Mouse (Mus musculus) spleen, adult 12 weeks (tissue): ENCODE measurements around the gene Gm1123.

Experiments used
- DNase-seq: peaks from one replicate; pipeline ENCODE4 v3.0.0; 2022; ENCODE audit warnings: low spot score

Gene Gm1123

DNA sequence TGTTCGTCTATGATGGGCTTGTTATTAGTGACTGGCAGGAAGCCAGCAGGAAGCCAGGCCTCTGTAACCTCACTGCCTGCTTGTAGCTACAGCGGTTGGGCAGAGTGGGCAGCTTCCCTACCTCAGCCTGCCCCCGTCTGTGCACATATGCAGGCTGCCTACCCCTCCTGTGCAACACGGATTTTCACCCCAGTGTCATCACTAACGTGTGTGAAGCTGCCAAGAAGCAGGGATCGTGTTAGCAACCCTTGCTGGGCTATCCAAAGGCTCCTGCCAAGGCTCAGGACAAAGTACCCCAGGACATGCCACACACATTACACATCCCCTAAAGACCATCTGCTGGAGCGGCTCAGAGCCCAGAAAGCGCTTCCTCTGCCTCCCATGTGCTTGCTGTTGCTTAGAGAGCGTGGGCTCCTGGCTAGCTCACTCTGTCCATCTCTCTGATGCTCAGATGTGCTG, 35.6 kb downstream of the Gm1123 start:
- DNase-seq, result no peak

DNA sequence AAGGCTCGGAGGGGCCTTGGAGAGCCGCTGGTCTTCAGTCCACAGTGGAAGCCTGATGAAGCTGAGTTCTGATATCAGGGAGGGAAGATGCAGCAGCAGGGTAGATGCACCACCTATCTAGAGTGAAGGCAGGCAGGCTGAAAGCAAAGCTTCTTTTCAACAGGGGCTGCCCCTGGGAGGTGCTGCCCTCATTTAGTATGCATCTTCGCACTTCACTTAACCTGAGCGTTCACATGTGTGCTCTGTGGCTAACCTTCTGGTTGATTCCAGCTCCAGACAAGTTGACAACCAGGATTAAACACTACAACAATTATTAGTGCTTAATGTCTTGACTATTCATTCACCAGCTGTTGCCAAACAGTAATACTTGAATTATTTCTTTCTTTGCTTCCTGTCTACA, 41.4 kb downstream of the Gm1123 start:
- DNase-seq, result no peak

DNA sequence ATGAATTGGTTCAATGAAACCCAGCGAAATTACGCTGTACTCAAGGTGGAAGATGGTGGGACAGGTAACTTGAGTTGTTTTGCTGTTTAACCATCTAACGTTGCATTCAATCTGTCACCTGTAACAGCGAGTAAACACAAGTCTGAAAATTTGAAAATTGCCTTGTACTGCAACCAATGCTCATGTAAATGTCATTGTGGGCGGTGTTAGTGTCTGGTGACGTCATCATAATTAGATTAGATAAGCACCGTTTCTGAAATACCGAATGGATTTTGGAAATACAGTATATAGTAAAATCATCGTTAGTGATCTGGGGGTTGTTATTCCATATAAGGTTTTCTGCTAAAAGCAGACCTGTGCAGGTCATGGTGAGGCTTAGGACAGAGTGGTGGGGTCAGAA, 48.4 kb downstream of the Gm1123 start:
- no peak for DNase-seq

DNA sequence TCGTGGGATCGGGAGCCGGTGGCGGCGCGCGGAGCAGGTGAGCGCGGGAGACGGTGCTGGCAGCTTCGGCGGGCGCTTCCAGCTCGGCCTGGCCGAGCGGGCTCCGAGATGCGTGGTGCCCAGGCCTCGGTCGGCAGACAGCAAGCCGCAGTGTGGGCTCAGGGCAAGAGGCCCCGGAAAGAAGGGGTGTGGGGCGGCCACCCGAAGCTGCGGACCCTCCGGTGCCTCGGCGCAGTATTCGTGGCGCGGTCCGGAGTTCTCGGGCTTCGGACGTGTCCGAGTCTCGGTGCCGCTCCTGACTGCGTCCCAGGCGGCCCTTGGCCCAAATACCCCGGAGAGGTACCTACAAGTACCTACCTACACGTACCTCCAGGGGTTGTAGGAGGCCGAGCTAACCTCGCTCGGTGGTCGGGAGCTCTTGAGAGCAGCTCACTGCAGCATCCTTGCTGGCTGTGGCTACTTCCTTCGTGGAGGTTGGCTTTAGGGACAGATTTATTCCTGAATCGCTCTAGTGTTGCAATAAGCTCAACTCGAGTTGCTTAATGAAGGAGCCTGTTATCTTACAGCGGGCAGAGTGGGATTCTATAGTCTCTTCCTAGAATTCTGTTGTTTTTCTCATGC, 48.9 kb downstream of the Gm1123 start:
- DNase-seq, result no peak

DNA sequence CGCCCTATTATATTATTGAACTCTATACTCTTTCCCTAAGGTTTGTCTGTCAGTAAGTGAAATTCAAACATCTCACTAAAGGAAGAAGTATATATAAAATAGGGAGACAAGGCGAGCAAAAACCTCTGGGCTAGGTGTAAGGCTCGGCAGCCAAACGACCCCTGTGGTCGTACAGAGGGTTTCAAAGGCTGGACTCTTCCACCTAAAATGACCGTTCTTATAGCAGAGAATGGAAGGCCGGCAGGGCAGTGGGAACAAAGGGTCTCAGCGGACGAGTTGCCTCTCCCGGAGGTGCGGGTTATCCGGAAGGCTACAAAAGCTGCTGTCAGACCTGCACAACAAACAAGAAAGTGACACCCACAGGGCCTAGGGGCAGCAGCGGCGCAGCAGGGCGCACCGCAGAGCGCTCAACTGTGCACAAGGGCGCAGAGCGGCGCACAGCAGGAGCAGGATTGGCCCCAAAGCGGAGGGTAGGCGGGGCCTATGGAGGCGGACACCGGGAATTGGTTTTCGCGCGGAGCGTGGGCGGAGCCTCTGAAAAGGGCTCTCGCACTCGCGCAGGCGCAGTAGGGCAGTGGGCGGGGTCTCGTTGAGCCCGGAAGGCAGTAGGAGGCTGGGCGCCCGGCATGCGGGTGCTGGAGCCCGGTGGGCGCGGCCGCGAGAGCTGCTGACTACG, 49.6 kb downstream of the Gm1123 start, which contains the start of gene Faim:
Gene Faim (plus strand): TSS at position 574 of the 676 bp plus-strand sequence.
- DNase-seq, result peak; percentile 99

DNA sequence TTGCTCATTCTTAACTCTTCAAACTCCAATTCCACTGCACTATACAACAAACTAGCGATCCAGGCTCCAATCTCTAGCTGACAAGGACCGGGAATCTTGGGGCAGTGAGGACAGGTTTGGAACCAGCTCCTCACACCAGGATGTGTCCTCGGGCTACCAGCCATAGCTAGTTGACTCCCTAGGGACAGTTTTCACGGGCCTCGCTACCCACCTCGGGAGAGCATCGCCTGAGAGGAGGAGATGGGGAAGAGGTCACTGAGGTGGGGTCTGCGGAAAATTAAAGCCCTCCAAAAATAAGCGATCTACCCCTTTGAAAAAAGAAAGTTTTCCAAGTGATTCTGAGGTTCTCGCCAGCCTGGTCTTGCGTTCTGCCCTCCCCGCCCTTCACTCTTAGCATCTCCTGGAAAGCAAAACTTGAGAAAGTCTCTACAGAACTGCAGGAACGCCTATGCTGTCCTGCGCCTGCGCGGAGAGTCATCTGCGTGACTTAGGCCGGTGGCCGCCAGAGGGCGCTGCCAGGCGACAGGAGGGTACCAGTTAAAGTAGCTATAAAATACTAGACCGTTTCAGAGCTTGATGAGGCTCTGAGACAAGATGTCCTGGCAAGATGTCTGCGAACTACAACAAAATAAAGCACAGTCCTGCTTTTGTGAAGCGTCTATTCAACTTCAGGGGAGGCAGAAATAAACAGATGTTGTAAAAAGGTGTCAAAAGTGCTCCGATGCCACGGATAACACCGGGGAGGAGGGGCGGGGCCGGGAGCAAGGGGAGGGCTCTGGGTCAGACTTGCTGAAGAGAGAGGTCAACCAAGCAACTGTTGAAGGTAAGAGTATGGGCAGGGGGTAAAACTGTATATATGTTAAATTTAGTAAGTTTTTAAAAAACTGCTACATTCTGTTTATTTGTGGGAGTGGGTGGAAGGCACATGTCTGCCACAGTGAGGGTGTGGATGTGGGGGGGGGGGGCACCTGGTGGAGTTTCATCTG, 55.8 kb downstream of the Gm1123 start:
- peak; percentile 81 for DNase-seq

DNA sequence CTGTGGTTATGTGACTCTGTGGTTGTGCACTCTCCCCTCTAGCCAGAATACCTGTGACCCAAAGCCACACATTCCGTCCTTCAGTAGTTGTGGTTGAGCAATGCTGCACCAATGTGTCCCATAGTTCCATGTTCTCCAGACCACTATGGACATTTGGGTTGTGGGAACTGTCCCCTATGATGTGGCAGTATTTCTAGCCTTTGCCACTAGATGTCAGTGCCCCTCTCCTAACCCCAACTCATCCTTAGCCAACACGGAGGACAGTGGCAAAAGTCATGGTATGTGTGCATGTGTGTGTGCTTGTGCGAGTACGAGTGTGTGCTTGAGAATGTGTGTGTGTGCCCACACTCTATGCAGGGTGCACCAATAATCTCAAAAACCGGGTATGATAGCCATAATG, 59.0 kb downstream of the Gm1123 start:
- DNase-seq, result no peak

DNA sequence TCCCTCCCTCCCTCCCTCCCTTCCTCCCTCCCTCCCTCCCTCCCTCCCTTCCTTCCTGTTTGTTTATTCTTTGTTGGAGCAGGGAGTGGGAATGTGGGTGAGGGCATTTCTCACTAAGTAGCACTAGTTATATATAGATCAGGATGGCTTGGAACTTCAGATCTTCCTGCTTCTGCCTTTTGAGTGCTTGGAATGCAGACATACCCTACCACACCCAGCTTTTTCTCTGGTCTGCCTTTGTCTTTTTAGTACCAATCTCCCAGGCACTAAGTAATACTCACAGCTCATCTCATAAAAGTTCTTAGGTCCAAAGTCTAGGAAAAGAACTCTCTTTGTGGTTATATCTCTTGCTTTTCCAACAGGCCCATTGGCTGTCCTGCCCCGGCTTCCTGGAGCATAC, 59.4 kb downstream of the Gm1123 start:
- no peak for DNase-seq

DNA sequence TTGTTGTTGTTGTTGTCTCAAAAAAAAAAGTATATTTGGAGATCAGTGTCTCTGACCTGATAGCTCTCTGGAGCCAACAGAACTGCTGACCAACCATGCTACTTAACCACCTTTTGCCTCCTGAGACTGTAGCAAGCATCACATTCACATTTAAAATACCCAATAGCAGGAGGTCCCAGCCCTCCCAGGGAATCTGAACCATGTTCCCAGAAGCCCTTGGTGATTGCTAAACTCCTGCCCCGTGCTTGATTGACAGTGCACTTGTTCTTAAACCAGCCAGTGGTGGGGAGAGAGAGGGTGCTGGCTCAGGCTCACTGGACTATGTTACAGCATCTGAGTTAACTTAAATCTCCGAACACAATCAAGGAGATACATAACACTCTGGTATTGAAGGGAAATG, 60.6 kb downstream of the Gm1123 start:
- no peak for DNase-seq

DNA sequence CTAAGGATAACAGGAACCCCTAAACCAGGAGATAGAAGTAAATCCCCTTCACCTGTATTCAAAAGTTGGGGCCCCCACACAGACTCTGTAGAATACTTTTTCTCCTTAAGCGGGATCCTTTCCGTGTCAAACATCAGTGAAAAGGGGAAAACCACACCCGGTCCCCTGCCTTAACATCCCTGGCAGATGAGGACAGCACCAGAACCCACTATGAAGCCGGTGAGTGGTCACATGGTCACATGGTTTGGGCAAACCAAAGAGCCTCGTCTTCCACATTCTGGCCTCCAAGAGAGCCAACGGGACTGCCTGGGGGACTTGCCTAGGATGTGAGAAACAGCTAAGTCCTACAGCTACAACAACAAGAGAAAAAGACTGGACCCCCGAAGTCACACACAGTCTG, 62.0 kb downstream of the Gm1123 start:
- no peak for DNase-seq

DNA sequence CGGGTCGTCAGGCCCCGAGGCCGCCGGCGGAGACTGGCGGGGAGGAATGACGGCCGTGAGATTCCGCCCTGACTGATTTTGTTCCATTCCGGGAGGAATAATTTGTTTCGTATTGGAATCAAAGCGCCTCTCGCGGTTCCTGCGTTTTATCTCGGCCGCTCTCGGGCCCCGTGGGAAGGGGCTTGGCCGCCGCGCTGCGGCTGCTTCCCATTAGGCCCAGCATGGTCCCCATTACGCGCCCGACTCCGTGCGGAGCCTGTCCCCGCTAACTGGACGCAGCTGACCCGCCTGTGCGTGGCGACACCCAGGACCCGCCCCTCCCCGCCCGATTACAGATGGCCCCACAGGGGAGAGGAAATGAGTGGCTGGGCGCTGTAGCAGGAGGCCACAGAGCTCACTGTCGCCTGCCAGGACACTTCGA, 62.4 kb downstream of the Gm1123 start:
- no peak for DNase-seq

DNA sequence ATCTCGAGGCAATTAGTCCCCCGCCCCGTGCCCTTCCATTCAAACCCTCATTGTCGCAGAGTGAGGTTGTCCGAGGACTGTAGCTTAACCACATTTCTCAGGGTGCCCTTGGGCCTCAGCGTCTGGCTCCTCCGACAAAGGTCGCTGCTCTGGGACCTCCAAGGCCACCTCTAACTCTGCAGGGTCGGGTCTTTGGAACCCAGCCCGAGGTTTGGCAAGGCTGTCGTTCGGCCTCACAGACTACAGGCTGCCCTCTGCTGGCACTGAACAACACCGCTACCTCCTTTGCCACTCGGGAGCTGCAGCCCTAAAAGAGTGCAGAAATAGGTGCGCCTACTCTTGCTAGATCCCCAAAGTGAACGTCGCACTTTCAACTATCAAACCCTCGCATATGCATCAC, 70.4 kb downstream of the Gm1123 start:
- DNase-seq, result no peak

DNA sequence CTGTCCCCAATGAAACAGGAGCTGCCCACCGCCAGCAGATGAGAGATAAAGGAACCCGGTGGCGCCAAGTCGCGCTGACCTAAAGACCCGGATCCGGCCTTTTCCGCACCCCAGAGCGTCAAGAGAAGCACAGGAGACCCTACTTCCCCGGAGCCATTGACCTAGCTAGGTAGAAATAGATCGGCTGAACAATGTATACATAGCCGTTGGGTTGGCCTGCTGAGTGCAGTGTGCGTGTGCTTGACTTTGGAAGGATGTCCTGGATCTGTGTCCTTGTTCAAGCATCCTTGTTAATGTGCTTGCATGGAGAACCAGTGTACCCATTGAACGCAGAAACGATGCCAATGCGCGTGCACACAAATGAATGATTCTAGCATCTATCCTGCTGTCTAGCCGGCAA, 71.9 kb downstream of the Gm1123 start:
- no peak for DNase-seq

DNA sequence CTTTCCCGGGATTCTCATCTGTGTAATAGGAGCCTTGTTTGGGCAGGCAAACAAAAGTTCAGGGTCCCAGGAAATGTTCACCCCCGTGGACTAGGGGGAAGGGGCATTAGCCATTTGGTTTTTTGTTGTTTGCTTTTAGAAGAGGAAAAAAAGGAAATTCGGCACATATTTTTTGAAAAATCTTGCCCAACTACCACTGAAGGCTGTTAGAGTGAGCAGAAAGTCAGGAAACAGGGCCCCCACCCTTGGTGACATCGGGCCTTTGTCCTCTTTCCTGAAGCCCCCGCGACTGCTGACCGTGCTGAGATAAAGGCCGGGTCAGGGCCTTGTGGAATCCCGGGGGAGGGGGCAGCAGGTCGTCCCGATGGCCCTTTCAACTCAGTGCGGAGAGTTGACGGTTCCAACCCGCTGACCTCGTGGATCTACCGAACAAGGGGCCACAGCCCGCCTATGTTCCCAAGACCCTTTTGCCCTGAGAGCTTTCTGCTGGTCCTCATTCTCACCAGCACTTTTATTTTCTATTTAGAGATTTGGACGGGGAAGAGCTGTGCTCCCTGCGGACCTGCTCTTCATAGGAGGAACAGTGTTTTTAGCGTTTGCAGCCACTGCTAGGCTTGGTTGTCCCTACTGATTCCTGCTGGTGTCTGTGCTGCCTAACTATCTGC, 72.9 kb downstream of the Gm1123 start:
- DNase-seq, result no peak

DNA sequence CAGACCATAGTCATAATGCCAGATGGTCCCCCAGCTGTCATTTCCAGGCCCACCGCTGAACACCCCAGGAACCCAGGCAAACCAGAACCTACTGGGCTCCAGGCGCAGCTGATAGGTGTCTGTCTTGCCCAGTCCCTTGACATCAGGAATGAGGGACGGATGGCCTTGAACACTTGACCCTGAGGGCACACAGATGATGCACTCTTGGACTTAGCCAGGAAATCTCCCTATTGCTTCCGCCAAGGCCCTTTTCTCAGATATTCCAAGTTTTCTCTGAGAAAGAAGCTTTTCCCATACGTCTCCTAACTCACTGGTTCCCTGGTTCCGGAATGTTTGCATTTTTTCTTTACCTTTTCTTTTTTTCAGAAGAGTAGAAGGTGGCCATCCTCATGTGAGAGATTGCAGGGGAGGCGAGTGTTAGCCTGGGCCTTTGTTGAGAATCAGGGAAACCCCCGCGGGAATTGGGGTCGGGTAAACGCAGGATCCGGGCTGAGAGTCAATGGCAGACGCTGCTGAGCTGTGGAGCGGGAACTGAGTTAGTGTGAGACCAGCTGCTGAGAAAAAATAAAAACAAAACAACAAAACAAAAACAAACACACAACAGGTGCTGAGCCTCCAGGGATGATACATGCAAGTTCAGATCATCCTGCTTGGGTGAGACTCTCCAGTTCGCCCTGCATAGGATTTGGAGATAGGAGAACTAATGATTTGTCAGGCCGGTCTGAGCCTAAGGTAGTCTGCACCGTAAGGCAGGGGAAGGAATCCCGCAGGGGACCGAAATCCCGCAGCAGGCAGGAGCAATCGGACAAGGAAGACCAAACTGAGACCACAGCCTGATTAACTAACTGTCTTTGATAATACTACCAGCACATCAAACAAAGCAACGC, 73.7 kb downstream of the Gm1123 start:
- no peak for DNase-seq

DNA sequence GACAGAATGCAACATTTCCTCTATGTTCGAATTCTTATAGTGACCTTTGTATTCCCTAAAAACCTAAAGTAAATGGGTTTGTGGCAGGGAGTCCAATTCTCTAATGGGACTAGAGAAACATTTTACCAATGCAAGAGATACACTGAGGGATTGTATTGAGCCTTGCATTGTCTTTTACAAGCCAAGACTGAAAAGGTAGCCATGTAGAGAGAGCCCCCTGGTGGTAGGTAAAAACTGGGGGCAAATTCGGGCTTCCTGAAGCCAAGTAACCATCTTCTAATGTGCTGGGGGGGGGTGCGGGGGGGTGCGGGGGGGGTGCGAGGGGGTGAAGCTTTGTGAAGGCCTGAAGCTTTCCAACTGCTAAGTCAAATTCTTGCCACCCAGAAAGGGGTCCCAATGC, 75.2 kb downstream of the Gm1123 start:
- no peak for DNase-seq

DNA sequence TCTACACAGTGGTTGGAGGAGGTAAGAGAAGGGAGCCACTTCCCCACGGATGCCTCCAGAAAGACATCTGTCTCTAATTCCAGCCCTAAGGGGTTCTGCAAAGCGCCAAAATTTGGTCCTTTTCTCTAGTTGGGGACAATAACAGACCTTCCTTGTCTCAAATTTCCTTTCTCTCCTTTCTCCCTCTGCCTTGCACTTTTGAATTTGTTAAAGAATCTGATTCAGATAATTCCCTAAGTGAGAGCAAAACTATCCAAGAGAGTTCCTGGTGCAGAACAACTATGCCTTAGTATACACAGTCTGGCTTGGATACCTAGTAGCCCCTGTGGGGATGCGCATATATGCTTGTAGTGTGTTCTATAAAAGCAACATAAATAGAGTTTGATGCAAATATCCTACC, 75.7 kb downstream of the Gm1123 start:
- no peak for DNase-seq

DNA sequence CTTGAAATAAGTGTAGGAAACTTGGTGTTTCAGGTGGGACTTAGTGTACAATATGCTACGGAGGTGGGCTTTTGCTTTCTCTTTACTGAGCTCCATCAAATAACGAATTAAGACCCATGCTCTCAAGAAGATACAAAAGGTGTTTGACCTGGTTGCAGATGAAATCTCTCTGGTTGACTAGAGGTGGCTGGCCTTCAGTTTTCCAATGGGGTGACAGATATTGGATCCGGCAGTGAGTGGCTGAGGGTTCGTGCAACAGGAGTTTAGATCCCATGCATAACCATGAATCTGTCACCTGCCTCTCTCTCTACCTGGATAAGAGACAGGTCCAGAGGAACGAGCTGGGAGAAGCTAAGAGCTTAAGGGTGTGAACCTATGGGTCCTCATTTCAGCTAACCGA, 76.9 kb downstream of the Gm1123 start:
- DNase-seq, result no peak

DNA sequence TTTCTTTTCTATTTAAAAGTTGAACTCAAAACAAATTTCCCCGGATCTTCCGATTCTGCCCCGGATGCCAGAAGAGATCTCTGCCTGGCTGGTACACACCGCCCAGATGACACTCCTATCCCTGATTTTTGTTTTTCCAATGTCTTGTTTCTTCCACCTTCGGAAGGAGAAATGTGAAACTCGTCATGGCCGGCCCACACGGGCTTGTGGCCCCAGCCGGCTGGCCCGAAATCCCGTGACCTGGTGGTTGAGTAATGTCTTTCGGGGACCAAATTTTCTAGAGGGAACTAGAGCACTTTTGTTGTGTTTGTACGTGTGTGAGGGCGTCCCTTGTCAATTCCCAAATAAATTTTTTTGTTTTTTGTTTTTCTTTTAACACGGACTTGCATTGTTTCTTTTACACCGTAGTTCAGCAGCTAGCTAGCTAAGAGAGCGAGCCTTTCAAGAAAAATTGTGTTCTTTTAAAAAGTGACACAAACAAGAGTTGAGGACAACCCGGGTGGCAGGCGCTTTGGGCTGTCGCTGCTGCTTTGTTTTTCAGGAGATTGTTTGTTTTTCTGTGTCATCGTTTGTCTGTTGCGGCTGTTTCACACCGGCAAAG, 77.7 kb downstream of the Gm1123 start:
- no peak for DNase-seq
